Mouse (Mus musculus): ENCODE data around the gene Ackr4.

DNA sequence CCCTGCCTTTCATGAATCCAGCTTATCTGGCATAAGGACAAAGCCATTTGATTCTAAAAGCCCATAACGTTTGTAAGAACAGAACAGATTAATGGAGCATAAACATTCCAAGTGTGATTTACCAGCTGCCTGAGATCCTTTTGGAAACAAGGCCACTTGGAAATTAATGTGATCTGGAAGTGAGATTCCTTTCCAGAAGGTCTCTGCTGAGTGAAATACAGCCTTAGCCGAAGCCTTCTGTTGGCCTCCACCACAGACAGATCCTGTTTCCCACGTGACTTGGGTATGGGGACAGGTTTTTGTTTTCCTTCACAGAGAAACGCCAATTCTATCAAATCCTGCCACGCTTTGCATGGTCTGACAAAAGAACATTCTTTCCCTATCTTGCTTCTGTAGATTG, 3.1 kb downstream of the Ackr4 start:
- TF ChIP-seq POLR2A (IDR thresholded peaks at IDR 0.05; ENCODE audit: borderline replicate concordance, extremely low read depth, insufficient read depth, insufficient read length, poor library complexity, severe bottlenecking) (no peak), CTCF (IDR thresholded peaks at IDR 0.05; ENCODE audit: borderline replicate concordance, extremely low read depth, insufficient read depth, insufficient read length) (no peak)

All from brain, embryonic 14.5 days (tissue).